Mouse (Mus musculus): ENCODE measurements around the gene Sppl2b. TPM values are rescaled to one million over a fixed set of nuclear protein-coding genes. Genes with fewer than 3 reads are reported as not detected.

The Sppl2b gene
- polyA plus RNA-seq, 1 experiment from 2014 or later, result 32.1 TPM

DNA sequence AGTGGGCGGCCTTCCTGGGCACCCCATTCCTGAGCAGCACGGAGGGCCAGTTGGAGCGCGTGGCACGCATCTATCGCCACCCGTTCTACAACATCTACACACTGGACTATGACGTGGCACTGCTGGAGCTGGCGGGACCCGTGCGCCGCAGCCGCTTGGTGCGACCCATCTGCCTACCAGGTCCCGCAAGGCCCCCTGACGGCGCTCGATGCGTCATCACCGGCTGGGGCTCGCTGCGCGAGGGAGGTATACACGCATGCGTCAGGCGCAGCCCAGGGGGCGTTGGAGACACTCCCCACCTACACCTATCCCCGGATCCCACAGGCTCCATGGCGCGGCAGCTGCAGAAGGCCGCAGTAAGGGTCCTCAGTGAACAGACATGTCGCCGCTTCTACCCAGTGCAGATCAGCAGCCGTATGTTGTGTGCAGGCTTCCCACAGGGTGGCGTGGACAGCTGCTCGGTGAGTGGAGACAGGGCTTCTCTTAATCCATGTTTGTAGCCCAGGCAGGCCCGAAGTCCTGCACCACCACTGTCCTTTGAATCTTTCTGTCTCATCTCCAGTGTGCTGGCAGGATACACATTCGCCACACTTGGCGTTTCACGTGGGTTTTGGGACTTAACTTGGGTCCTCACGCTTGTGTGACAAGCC lies 42.9 kb downstream of the Sppl2b start:
- peak overlapping the region; percentile 63 for H3K27ac ChIP-seq
- H3K4me1 ChIP-seq, result peaks cover 34% of the 10 kb centered on the region
- no peaks in the 10 kb centered on the region for H3K9me3 ChIP-seq
- DNase-seq (ENCODE audit: low spot score), result no peak
- H3K4me3 ChIP-seq, result peak overlapping the region; percentile 40
- 24% methylated on average over 41 of the region's 41 CpGs for WGBS
- H3K36me3 ChIP-seq, result peaks cover 27% of the 10 kb centered on the region
- H3K27me3 ChIP-seq (ENCODE audit: insufficient read depth, poor library complexity, severe bottlenecking), result peaks cover 13% of the 10 kb centered on the region

DNA sequence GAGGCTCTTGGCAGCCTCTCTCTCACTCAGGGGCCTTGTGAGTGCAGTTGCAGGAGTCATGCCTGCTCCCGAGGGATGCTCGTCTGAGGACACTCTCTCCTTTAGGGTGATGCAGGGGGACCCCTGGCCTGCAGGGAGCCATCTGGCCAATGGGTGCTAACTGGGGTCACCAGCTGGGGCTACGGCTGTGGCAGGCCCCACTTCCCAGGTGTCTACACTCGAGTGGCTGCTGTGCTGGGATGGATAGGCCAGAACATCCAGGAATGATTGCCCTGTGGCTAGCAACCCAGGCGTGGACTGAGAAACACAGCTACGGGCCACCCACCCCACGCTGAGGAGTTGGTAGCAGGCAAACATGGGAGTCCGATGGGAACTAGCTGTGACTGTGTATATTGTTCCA lies 44.0 kb downstream of the Sppl2b start:
- WGBS, result 87% methylated on average over 8 of the region's 8 CpGs
- no peaks in the 10 kb centered on the region for H3K9me3 ChIP-seq
- H3K27me3 ChIP-seq (ENCODE audit: insufficient read depth, poor library complexity, severe bottlenecking), result peaks cover 13% of the 10 kb centered on the region
- no peak overlapping the region for H3K27ac ChIP-seq
- peak overlapping the region; percentile 77 for H3K4me3 ChIP-seq
- peaks cover 38% of the 10 kb centered on the region for H3K36me3 ChIP-seq
- H3K4me1 ChIP-seq, result peaks cover 36% of the 10 kb centered on the region
- DNase-seq (ENCODE audit: low spot score), result no peak

DNA sequence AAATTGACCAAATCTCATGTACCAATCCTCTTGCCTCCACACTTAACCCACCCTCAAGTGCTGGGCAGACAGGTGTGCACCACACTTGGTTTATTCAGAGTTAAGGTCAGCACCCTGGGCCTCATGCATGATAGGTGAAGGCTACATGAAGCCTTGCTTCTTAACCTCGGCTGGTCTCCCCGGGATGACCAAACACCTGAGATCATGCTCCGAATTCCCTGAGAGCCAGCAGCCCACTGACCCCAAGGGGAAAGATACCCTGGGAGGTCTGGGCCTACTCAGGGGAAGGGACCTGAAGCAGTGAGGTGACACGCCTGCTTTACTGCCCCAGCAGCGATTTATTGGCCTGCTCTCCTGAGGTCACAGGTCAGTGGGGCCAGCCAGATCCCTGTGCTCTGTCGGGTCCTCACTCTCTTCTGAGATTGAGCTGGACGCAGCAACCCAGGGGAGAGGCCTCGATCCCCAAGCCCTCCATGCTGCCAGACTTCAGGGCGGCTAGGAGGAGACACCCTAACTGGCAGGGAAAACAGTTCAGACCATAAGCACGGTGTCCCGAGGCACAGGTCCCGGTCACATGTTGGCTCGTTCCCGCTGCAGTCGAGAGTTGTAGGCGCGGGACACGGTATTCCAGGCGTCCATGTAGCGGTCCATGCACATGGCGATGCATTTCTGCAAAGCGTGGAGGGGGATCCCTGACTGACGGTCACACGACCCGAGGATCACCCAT lies 44.7 kb downstream of the Sppl2b start:
- Histone ChIP-seq H3K27me3 (ENCODE audit: insufficient read depth, poor library complexity, severe bottlenecking) (peaks cover 13% of the 10 kb centered on the region), H3K27ac (peak overlapping the region; percentile 90), H3K4me3 (peak overlapping the region; percentile 77), H3K9me3 (no peaks in the 10 kb centered on the region), H3K4me1 (peaks cover 42% of the 10 kb centered on the region), H3K36me3 (peaks cover 45% of the 10 kb centered on the region)
- 15% methylated on average over 25 of the region's 25 CpGs for WGBS
- DNase-seq (ENCODE audit: low spot score), result no peak

DNA sequence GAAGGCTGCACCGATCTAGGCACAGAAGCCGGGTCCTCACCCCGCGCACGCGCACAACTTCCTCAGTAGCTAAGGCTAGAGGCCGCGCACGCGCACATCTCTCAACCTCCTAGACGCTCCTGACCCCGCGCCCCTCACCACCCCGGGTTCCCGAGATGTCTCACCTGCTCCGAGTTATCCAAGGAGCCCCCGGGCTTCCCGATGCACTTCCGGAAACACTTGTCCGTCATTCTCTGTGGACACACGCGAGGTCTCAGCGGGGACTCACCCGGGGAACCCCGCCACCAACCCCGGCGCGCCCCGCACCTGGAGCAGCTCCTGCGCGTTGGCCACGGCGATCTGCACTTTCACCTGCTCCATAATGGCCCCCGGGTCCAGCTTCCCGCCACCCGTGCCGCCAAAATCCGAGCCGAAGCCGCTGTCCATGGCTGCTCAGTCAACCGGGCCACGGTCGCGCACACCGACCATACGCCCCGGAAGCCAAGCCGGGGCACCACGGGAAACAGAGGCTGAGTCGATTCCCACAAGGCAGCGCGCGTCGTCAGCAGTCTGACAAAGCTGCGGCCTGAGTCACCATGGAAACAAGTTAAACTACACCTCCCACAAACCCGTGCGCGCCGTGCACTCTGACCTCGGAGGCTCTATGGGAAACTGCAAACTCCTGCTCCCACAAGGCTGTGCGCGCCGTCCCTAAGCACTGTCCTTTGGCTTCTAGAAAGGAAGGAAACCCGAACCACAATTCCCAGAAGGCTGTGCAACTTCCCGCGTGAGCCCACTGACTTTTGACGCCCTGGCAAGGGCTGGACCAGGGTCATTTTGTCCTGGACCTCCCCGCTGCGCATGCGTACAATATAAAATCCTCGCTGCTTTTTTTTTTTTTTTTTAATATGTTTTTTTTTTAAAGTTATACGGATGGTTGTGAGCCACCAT lies 45.5 kb downstream of the Sppl2b start, which contains the start of gene Timm13:
TSS of gene Timm13 (minus strand) at position 652 of the 930 bp plus-strand sequence.
- Histone ChIP-seq H3K36me3 (peaks cover 53% of the 10 kb centered on the region), H3K9me3 (no peaks in the 10 kb centered on the region), H3K27ac (peak within 1 kb of the TSS; percentile 90), H3K4me3 (peak within 1 kb of the TSS; percentile 77), H3K4me1 (peaks cover 42% of the 10 kb centered on the region), H3K27me3 (ENCODE audit: insufficient read depth, poor library complexity, severe bottlenecking) (peaks cover 13% of the 10 kb centered on the region)
- peak; percentile 100 for DNase-seq (ENCODE audit: low spot score)
- WGBS, result under 1% methylated on average over 72 of the region's 72 CpGs

DNA sequence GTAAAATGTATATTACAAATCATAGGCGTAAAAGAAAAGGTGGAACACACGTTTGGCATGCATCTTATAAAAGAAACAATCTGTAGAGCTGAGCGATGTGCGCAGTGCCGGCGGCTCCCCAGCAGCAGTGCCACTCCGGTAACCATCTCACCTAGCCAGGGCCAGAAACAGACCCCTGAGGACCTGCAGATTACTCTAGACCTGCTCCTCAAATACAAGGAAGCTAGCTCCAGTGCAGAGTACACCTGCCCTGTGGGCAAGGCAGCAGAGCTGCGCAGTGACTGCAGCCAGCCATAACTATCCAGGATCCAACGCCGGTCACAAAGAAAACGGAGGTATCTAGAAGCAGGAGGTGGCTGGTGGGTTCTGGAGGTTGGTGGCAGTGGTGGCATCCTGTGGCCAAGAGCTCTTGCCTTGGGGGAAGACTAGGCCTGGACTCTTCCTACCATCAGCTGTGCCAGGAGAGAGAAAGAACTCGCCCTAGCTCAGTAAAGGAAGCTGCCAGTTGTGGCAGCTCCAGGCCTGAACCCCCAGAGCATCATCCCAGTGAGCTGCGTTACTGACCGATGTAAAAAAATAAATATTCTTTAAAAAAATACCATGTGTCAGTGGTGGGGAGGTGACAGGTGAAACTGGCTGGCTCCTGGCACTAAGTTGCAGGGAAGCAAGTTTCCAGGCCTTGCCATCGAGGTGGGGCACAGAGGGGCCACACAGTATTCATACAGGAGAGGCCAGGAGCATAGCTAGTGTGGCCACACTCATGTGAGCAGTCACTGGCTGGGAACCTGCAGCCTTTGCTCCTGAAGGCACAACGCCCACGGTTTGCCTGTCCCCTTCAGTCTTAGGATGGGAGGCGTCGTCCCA lies 46.6 kb downstream of the Sppl2b start:
- Histone ChIP-seq H3K4me1 (peaks cover 42% of the 10 kb centered on the region), H3K4me3 (0 out of 2 replicates have a peak overlapping the region, but pooled peaks have one; percentile 24), H3K9me3 (no peaks in the 10 kb centered on the region), H3K36me3 (peaks cover 64% of the 10 kb centered on the region), H3K27ac (peak overlapping the region; percentile 90), H3K27me3 (ENCODE audit: insufficient read depth, poor library complexity, severe bottlenecking) (peaks cover 13% of the 10 kb centered on the region)
- no peak for DNase-seq (ENCODE audit: low spot score)
- 87% methylated on average over 19 of the region's 19 CpGs for WGBS

DNA sequence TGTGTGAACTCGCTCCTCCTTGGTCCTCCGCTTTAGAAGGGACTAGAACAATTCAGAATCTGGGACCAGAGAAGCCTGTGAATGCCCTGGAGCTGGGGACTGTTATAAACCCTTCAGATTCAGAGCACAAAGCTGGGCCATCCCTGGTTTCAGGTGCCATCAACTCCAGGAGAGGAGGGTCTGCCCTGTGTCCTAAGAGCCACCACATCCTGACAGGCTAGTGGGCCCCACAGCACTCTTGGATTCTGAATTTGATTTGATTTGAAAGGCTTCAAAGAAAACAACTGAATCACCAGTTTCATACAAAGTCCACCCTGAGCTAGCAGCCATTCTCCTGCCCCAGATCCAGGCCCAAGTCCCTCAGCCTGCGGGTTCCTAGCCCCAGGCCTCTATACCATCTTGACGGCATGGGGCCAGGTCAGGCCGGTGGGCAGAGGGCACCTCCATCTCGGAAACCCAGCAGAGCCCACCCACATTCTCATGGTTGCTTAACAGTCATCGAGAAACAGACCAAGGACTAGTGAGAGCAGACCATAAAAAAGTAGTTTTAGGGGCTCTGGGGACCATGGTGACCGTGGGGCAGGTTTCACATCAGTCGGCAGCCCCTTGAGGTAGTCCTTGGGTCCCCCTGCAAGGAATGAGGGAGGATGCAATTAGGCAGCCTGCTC lies 47.3 kb downstream of the Sppl2b start:
- H3K36me3 ChIP-seq, result peaks cover 68% of the 10 kb centered on the region
- H3K4me3 ChIP-seq, result no peak overlapping the region
- peaks cover 6% of the 10 kb centered on the region; the same call in 1 of the 2 replicates for H3K27me3 ChIP-seq (ENCODE audit: insufficient read depth, poor library complexity, severe bottlenecking)
- DNase-seq (ENCODE audit: low spot score), result no peak
- H3K4me1 ChIP-seq, result peaks cover 38% of the 10 kb centered on the region
- 95% methylated on average over 9 of the region's 9 CpGs for WGBS
- H3K9me3 ChIP-seq, result no peaks in the 10 kb centered on the region
- no peak overlapping the region for H3K27ac ChIP-seq

DNA sequence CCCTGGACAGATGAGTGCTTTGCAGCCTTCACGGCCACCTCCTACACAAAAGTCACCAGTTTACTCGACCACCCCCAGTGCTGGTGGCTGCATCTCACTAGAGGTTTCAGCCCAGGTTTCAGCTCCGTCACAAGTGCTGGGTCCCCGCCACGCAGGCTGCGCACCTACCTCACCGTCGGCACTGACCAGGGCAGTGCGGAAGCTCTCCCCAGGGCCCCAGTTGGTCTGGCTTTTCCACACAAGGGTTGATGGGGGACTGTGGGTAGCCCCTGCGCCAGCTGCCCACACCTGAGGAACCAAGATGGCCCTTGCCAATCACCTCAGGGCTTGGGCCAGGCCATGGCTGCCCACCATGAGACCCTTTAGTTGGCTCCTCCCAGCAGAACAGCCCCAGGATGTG lies 48.2 kb downstream of the Sppl2b start:
- H3K4me1 ChIP-seq, result peaks cover 29% of the 10 kb centered on the region
- no peak overlapping the region for H3K4me3 ChIP-seq
- WGBS, result 93% methylated on average over 10 of the region's 10 CpGs
- peaks cover 77% of the 10 kb centered on the region for H3K36me3 ChIP-seq
- no peaks in the 10 kb centered on the region for H3K9me3 ChIP-seq
- no peaks in the 10 kb centered on the region for H3K27me3 ChIP-seq (ENCODE audit: insufficient read depth, poor library complexity, severe bottlenecking)
- H3K27ac ChIP-seq, result no peak overlapping the region
- no peak for DNase-seq (ENCODE audit: low spot score)

DNA sequence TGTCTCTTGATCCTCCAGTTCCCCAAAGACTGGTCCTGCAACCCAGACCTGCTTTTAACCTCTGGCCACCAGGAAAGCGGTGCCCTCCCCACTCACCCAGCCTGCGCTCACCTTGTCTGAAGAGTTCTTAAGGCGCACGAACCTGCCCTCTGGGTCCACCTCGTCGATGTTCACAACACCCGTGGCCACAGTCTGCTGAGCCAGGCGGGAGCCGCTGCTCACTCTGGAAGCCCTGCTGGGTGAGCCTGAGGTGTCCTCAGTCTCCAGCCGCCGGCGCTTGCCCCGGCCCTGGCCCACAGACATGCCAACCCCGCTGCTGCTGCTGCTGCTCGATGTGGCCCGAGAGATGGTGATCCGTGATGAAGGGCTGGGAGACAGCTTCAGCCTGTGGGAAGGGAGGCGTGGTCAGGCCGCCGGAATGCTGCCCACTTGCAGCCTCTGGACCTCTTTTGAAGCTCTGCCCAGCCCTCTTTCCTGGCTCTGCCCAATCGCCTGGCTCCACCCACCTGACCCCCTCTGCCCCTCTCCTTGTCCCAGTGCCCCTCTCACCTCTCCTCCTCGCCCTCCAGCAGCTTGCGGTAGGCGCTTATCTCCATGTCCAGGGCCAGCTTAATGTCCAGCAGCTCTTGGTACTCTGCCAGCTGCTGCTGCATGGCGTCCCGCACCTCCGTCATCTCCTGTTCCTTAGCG lies 49.1 kb downstream of the Sppl2b start:
- peaks cover 77% of the 10 kb centered on the region for H3K36me3 ChIP-seq
- no peaks in the 10 kb centered on the region for H3K9me3 ChIP-seq
- no peak for DNase-seq (ENCODE audit: low spot score)
- 83% methylated on average over 28 of the region's 28 CpGs for WGBS
- H3K4me3 ChIP-seq, result no peak overlapping the region
- no peak overlapping the region for H3K27ac ChIP-seq
- H3K4me1 ChIP-seq, result peaks cover 20% of the 10 kb centered on the region
- no peaks in the 10 kb centered on the region for H3K27me3 ChIP-seq (ENCODE audit: insufficient read depth, poor library complexity, severe bottlenecking)

DNA sequence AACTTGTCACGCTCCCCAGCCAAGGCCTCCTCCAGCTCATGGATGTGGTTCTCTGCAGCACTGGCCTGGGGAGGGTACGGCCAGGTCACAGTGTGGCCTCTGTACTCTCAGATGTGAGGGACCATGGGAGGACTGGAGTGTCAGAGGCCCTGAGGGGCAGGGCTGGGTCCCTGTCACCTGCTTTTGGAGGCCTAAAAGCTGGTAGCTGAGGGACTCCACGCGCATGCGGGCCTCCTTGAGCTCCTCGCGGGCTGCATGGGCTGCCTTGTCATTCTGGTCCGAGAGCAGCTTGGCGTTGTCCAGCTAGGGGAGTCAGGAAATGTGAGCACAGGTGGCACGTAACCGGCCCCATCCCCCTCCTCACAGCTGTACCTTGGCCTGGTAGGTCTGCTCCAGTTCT lies 49.6 kb downstream of the Sppl2b start:
- no peak overlapping the region for H3K4me3 ChIP-seq
- WGBS, result 90% methylated on average over 11 of the region's 11 CpGs
- peaks cover 79% of the 10 kb centered on the region for H3K36me3 ChIP-seq
- no peak for DNase-seq (ENCODE audit: low spot score)
- no peaks in the 10 kb centered on the region for H3K9me3 ChIP-seq
- H3K4me1 ChIP-seq, result peaks cover 16% of the 10 kb centered on the region
- H3K27ac ChIP-seq, result no peak overlapping the region
- no peaks in the 10 kb centered on the region for H3K27me3 ChIP-seq (ENCODE audit: insufficient read depth, poor library complexity, severe bottlenecking)

DNA sequence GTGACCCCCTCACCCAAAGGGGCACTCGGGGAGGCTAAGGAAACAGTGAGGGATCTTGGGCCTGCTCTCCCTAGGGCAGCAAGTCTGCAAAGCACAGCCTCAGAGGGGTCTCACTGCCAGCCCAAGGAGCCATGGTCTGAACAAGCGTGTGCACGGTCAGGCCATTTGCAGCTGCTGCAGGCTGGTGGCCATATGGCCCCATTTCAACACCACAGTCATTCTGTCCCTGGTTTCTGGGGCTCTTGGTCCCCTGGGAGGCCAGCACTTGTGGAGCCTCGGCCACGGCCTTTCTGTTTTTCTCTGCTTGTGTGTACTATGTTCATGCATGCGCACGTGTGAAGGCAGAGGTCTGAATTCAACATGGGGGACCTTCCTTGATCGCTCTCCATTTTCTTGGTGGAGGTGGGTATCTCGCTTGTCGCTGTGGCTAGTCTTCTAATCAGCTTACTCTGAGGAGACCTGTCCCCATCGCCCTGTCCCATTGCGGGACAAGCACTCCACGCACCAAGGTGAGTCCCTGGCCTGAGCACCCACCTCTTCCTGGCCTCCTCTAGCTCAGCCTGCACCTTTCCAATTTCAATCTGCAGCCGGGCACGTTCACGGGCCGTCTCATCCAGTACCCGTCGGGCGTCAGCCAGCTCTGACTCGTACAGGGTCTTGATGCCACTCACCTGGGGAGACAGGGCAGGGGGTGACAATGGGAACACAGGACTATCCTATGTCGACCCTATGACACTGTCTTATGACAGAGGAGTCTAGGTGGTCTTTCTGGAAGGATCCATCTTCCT lies 54.5 kb downstream of the Sppl2b start:
- Histone ChIP-seq H3K27ac (no peak overlapping the region), H3K4me1 (peaks cover 16% of the 10 kb centered on the region), H3K36me3 (peaks cover 92% of the 10 kb centered on the region), H3K27me3 (ENCODE audit: insufficient read depth, poor library complexity, severe bottlenecking) (no peaks in the 10 kb centered on the region), H3K9me3 (no peaks in the 10 kb centered on the region), H3K4me3 (no peak overlapping the region)
- WGBS, result 94% methylated on average over 22 of the region's 22 CpGs
- DNase-seq (ENCODE audit: low spot score), result no peak

DNA sequence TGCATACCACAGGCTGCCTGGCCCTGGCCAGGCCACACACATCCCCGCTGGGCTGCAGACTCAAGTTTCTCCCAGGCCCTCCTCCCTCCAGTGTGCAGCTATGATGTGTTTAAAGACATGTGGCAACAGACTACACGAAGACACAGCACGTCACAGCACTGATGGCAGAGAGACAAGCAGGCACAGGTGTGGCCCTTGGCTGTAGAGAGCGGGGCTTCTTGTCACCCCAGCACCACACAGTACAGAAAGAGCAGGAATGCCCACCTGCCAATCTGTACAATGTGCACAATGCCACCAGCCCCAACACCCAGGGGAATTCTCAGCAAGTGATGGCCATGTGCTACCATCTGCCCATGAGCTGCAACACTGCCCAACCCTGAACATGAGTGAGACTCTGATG lies 56.3 kb downstream of the Sppl2b start:
- H3K27me3 ChIP-seq (ENCODE audit: insufficient read depth, poor library complexity, severe bottlenecking), result no peaks in the 10 kb centered on the region
- no peak overlapping the region for H3K4me3 ChIP-seq
- no peak for DNase-seq (ENCODE audit: low spot score)
- peaks cover 26% of the 10 kb centered on the region for H3K4me1 ChIP-seq
- H3K9me3 ChIP-seq, result no peaks in the 10 kb centered on the region
- 90% methylated on average over 4 of the region's 4 CpGs for WGBS
- no peak overlapping the region for H3K27ac ChIP-seq
- H3K36me3 ChIP-seq, result peaks cover 90% of the 10 kb centered on the region
